Mouse (Mus musculus): ENCODE measurements around the gene 4930453N24Rik.

Gene 4930453N24Rik

GRCm38 (mm10) chr16:64770521-64771430 is at the start of gene 4930453N24Rik:
TSS of gene 4930453N24Rik (minus strand) at chr16:64771161.
- peak; percentile 91 for DNase-seq (ENCODE audit: low read depth, low spot score)

- no peak for DNase-seq (ENCODE audit: low read depth, low spot score)
Observed at GRCm38 (mm10) chr16:64817094-64817765, 46.3 kb upstream of the 4930453N24Rik start.

- no peak for DNase-seq (ENCODE audit: low read depth, low spot score)
Observed at GRCm38 (mm10) chr16:64803041-64803440, 32.1 kb upstream of the 4930453N24Rik start.

GRCm38 (mm10) chr16:64801638-64802037 is 30.7 kb upstream of the 4930453N24Rik start:
- no peak for DNase-seq (ENCODE audit: low read depth, low spot score)

GRCm38 (mm10) chr16:64800393-64800792 is 29.4 kb upstream of the 4930453N24Rik start:
- no peak for DNase-seq (ENCODE audit: low read depth, low spot score)

GRCm38 (mm10) chr16:64794802-64795201 is 23.8 kb upstream of the 4930453N24Rik start:
- DNase-seq (ENCODE audit: low read depth, low spot score) = no peak

- no peak for DNase-seq (ENCODE audit: low read depth, low spot score)
Observed at GRCm38 (mm10) chr16:64789706-64790105, 18.7 kb upstream of the 4930453N24Rik start.

GRCm38 (mm10) chr16:64775516-64775915 is 4.6 kb upstream of the 4930453N24Rik start:
- no peak for DNase-seq (ENCODE audit: low read depth, low spot score)

GRCm38 (mm10) chr16:64771431-64771818 is 464 bp upstream of the 4930453N24Rik start:
- DNase-seq (ENCODE audit: low read depth, low spot score) = no peak

GRCm38 (mm10) chr16:64766696-64767300 is 4.2 kb downstream of the 4930453N24Rik start:
- no peak for DNase-seq (ENCODE audit: low read depth, low spot score)

GRCm38 (mm10) chr16:64759245-64759626 is 11.7 kb downstream of the 4930453N24Rik start:
- DNase-seq (ENCODE audit: low read depth, low spot score) = no peak

- DNase-seq (ENCODE audit: low read depth, low spot score) = no peak
Observed at GRCm38 (mm10) chr16:64758561-64759244, 12.3 kb downstream of the 4930453N24Rik start.

- DNase-seq (ENCODE audit: low read depth, low spot score) = no peak
Observed at GRCm38 (mm10) chr16:64757666-64758400, 13.1 kb downstream of the 4930453N24Rik start.

GRCm38 (mm10) chr16:64756321-64756720 is 14.6 kb downstream of the 4930453N24Rik start:
- no peak for DNase-seq (ENCODE audit: low read depth, low spot score)

GRCm38 (mm10) chr16:64754743-64755139 is 16.2 kb downstream of the 4930453N24Rik start:
- peak; percentile 63 for DNase-seq (ENCODE audit: low read depth, low spot score)

GRCm38 (mm10) chr16:64753990-64754742 is 16.8 kb downstream of the 4930453N24Rik start:
- no peak for DNase-seq (ENCODE audit: low read depth, low spot score)

GRCm38 (mm10) chr16:64748237-64748636 is 22.7 kb downstream of the 4930453N24Rik start:
- DNase-seq (ENCODE audit: low read depth, low spot score) = peak; percentile 78

- DNase-seq (ENCODE audit: low read depth, low spot score) = no peak
Observed at GRCm38 (mm10) chr16:64745089-64745488, 25.9 kb downstream of the 4930453N24Rik start.

GRCm38 (mm10) chr16:64737289-64737688 is 33.7 kb downstream of the 4930453N24Rik start:
- no peak for DNase-seq (ENCODE audit: low read depth, low spot score)
